Mouse (Mus musculus): ENCODE data around the gene Tiam1. TPM values are rescaled to one million over a fixed set of nuclear protein-coding genes. Genes with fewer than 3 reads are reported as not detected.
A peak's percentile ranks its signal among the peaks of the same experiment; 100 is the strongest.
"Not testable (repeated sequence)": the region's sequence is repeated elsewhere in the genome, so short reads cannot be mapped to it uniquely, and the experiment has no call there.

The Tiam1 gene
- total RNA-seq, 2 experiments from 2014 or later: 14.5 to 15.5 TPM

- DNase-seq (ENCODE audit: low spot score in 2 of 2): no peak
These were observed 30.9 kb downstream of the Tiam1 start for GRCm38 (mm10) chr16:90112577-90113155.

DNA sequence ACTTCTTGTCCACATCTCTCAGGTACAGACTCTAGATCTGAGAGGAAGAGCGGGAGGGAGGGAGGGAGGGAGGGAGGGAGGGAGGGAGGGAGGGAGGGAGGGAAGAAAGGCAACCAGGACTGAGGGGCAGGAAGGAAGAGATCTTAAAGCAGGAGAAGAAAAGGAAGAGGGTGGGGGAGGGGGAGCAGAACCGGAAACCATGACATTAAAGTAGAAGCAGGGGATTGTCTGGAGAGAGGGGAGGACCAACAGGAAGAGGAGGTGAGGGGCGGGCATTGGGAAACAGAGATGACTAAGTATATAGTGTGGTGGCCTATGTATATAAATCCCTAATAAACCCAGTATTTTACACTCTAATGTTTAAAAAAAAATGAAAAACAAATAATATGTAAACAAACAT is 34.1 kb downstream of the Tiam1 start:
- DNase-seq (ENCODE audit: low spot score in 2 of 2): no peak

- no peak for DNase-seq (ENCODE audit: low spot score in 2 of 2)
These were observed 38.7 kb downstream of the Tiam1 start for GRCm38 (mm10) chr16:90104714-90105459.

GRCm38 (mm10) chr16:90103726-90104125 is 39.8 kb downstream of the Tiam1 start:
- DNase-seq (ENCODE audit: low spot score in 2 of 2): no peak

DNA sequence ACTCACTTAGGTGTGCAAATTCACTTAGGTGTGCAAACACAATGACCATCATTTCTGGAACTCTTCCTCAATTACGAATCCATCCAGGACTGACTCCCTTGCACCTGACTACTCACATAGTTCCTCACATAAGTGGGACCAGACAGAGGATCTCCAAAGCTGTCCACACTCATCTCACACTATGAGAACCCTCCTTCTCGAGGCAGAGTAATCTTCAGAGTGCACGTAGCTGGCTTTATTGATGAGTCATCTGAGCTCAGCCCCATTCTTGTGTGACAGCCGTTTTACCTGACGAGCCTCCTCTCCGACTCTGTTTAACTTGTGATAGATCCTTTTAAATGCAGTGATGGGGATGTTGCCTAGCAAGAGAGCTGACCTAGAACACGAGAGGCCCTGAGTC is 41.0 kb downstream of the Tiam1 start:
- DNase-seq (ENCODE audit: low spot score in 2 of 2): no peak

DNA sequence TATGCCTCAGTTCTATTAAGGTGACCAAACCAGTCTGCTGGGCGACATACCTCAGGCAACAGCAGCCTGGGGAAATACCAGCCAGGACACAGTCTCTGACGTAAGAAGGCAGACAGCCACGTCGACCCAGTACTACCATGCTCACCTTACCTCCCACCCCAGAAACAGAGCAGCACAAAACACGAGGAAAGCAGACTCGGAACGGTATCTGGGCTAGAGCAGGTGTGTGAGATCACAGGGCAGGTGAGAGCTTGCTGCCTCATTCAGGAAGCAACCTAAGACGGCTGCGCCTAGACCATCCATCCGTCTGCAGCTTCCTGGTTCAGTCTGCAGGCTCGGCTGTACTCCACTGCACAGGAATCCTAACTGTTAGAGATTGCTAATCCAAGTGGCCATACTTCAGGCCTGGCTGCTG is 45.4 kb downstream of the Tiam1 start:
- no peak for DNase-seq (ENCODE audit: low spot score in 2 of 2)

- DNase-seq (ENCODE audit: low spot score in 2 of 2): no peak
These were observed 45.8 kb downstream of the Tiam1 start for GRCm38 (mm10) chr16:90097769-90098168.

DNA sequence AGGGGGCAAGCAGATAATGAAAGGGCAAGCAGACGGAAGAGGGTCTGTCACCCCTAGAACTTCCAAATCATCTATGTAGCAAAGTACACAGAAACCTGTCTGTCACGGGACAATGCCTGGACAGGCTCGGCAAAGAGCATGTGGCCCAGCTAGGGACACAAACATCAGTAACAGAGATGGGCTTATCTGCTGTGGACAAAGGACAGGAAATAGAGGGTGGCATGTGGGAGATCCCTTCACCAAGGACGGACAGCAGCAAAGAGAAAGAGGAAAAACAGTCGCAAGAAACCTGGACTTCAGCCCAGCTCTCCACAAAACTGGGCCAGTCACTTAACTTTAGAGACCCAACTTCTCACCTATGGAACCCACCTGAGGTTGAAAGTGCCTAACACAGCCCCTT is 47.6 kb downstream of the Tiam1 start:
- no peak for DNase-seq (ENCODE audit: low spot score in 2 of 2)

DNA sequence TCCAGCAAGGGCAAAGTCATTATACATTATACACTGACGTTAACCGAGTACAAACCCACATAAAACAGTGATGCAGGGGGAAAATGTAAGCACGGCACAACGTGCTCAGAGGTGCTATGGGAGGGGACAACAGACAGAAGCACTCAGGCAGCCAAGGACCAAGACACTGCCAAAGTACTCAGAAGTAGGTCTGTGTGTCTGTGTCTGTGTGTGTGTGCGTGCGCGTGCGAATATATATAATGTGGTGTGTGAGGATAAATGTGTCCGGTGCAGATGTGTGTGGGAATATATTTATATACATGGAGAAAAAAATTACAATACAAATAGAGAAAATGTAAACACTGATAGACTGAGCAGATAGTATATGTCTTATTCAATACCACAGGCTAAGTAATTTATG is 50.6 kb downstream of the Tiam1 start:
- no peak for DNase-seq (ENCODE audit: low spot score in 2 of 2)

- DNase-seq (ENCODE audit: low spot score in 2 of 2): no peak
These were observed 51.7 kb downstream of the Tiam1 start for GRCm38 (mm10) chr16:90091906-90092305.

- no peak for DNase-seq (ENCODE audit: low spot score in 2 of 2)
These were observed 52.4 kb downstream of the Tiam1 start for GRCm38 (mm10) chr16:90091112-90091720.

DNA sequence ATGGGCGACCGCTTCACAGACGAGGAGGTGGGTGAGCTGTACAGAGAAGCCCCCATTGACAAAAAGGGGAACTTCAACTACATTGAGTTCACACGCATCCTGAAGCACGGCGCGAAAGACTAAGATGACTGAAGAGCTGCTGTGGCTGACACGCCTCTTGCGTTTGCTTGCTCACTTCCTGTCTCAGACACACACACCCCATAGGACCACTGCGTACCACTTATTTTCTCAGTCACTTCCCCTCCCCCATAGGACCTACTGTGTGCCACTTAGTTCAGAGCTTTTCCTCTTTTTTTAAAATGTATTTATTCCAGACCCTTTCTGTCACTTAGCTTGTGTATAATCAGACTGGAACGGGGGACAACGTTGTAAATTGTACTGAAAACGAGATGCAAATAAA is 53.2 kb downstream of the Tiam1 start:
- DNase-seq (ENCODE audit: low spot score in 2 of 2): no peak

GRCm38 (mm10) chr16:90087256-90087655 is 56.3 kb downstream of the Tiam1 start:
- no peak for DNase-seq (ENCODE audit: low spot score in 2 of 2)

DNA sequence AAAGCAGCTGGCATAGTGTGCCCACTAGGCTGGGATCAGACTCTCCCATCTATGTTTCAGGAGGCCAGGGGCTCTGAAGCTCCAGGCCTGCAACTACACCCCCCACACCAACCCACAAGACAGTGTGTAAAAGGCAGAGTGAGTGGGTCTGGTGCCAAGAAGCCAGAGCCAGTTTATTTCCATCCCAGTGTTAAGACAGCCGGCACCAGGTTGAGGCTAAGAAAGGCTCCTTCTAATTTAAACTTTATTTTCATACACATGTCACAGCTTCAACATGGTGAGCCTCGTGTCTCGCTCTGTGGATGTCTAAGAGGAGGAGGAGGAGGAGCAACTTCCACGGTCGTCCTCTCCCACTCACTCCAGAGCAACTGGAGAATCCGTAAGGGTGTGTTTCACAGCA is 57.5 kb downstream of the Tiam1 start:
- no peak for DNase-seq (ENCODE audit: low spot score in 2 of 2)

DNA sequence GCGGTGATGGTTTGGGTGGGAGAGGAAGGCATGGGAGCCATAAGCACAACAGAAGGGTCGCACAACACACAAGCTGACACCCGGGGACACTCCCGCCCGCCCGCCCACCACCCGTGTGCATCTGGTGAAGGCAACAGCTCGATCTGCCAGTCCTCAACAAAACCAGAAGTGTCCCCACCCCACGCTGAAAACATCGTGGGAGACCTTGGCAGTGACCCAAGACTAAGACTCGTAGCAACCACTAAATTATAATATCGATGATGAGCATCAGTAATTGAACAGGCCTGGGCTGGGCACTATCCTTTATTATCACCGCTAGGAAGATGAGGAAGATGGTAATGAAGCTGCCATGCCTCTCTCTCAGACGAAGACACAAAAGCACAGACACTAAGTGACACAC is 58.0 kb downstream of the Tiam1 start:
- no peak for DNase-seq (ENCODE audit: low spot score in 2 of 2)

DNA sequence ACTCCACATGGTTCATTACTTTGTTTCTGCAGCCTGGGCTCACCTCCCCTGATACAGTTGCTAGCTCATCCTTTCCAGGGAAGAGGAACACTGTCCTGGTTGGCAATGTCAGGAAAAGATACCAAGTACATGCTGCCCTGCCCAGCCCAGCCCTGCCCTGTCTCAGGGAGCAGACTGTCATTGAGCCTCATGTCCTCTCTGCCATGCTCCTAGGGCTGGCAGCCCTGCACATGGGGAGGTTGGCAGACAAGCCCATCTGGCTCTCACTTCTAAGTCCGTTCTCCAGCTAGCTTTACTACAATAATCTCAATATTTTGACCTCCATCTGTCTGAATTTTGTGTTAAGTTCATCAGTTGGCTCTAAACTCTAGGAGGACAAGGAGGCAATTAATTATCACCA is 62.4 kb downstream of the Tiam1 start:
- no peak for DNase-seq (ENCODE audit: low spot score in 2 of 2)

- no peak for DNase-seq (ENCODE audit: low spot score in 2 of 2)
These were observed 64.7 kb downstream of the Tiam1 start for GRCm38 (mm10) chr16:90078806-90079381.

DNA sequence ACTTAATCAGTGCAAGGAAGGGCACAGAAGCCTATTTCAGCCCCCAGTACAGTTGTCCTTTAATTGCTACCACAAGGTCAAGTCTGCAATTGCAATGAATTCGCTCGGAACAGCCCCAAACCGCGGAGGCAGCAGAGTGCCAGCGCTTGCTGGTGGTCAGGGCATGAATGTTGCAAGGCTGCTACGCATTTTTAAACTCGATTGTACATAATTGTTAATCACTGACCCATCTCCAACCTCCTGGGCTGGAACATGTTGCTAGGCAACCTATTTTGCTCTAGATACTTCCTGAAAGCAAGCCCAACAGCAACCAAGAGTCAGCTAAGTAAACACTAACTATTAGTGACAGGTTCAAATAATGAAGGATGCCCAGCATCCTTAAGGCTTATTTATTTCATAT is 70.1 kb downstream of the Tiam1 start:
- DNase-seq (ENCODE audit: low spot score in 2 of 2): no peak

- DNase-seq (ENCODE audit: low spot score in 2 of 2): peak in 1 of 2 experiments; percentile 14
These were observed 70.9 kb downstream of the Tiam1 start for GRCm38 (mm10) chr16:90072651-90073050.

DNA sequence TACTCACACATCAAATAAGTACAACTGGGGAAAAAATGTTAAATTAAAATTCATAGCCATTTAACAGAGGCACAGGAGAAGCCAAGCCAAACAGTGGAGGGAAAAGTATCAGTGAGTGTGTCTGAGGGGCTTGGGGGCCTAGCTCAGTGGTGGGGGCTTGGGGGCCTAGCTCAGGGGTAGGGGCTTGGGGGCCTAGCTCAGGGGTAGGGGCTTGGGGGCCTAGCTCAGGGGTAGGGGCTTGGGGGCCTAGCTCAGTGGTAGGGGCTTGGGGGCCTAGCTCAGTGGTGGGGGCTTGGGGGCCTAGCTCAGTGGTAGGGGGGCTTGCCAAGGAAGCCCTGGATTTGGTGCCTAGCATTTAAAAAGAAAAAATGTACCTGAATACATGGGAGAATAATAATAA is 72.4 kb downstream of the Tiam1 start:
- not testable (repeated sequence) for DNase-seq (ENCODE audit: low spot score in 2 of 2)

DNA sequence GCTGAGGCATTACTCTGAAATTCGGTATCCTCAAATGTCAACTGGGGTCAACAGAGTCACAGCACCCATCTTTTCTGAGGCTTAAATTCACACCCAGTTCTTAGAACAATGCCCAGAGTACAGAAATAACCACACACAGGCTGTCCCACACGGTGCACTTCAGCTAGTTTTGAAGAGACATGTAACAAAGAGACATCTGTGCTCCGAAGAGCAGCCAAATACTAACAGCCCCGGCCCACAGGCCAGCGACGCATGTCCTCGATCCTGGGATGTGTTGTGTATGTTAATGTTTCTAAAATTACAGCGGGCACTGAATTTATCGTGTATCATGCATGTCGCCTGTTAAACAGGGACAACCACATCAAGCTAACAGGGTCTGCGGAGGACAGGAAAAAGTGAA is 73.5 kb downstream of the Tiam1 start:
- DNase-seq (ENCODE audit: low spot score in 2 of 2): no peak

- DNase-seq (ENCODE audit: low spot score in 2 of 2): no peak
These were observed 74.4 kb downstream of the Tiam1 start for GRCm38 (mm10) chr16:90069197-90069596.
